Mouse (Mus musculus): ENCODE results near the gene Dpm3. TPM values are rescaled to one million over a fixed set of nuclear protein-coding genes. Genes with fewer than 3 reads are reported as not detected.

Gene Dpm3
- polyA plus RNA-seq, 1 experiment from 2014 or later = 106 TPM

DNA sequence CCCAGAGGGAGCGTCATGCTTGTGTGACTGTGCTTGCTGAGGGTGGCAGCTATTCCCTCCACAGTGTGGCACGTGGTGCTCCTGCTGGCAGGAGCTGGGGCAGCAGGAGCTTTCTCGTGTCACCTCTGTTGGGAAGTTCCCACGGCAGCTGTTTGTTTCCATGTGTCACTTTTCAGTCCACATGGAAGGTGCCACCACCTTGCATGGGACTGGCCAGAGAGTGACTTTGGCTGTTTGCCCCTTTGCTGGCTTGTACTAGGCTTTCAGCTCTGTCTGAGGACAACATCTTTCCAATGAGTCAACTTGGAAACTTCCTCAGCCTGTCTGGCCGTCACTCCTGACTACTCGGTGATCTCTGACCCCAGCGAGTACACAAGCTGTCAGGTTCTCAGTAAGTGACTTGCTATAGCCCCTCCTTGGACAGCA lies 29.4 kb downstream of the Dpm3 start:
- no peak for ATAC-seq
- H3K9ac ChIP-seq = no peak overlapping the region
- no peaks in the 10 kb centered on the region for H3K36me3 ChIP-seq (ENCODE audit: poor library complexity, severe bottlenecking)
- no peaks in the 10 kb centered on the region for H3K27me3 ChIP-seq
- no peak overlapping the region for H3K4me3 ChIP-seq
- H3K27ac ChIP-seq = no peak overlapping the region
- H3K4me2 ChIP-seq = no peak overlapping the region
- WGBS = 69% methylated on average over 7 of the region's 7 CpGs
- H3K4me1 ChIP-seq = no peaks in the 10 kb centered on the region
- H3K9me3 ChIP-seq (replicated peaks) = no peaks in the 10 kb centered on the region

DNA sequence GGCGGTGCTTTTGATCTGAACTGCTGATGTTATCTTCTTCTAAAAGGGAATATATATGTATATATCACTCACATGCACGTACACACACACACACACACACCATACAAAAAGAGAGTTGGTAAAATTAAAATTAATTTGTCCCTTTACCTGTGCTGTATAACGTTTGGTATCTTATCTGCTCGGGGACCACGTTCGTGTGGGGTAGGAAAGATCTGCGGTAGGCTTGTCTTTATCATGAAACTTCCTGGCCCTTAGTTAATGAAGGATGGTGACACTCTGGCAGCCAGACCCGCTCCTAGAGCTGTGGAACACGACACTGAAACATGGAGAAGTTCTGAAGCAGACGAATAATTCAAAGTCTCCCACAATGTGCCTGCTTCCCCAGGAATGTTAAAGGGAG lies 32.7 kb downstream of the Dpm3 start:
- no peaks in the 10 kb centered on the region for H3K4me1 ChIP-seq
- no peaks in the 10 kb centered on the region for H3K36me3 ChIP-seq (ENCODE audit: poor library complexity, severe bottlenecking)
- H3K9me3 ChIP-seq (replicated peaks) = no peaks in the 10 kb centered on the region
- H3K4me3 ChIP-seq = no peak overlapping the region
- H3K9ac ChIP-seq = no peak overlapping the region
- WGBS = 82% methylated on average over 10 of the region's 10 CpGs
- H3K4me2 ChIP-seq = no peak overlapping the region
- ATAC-seq = no peak
- no peak overlapping the region for H3K27ac ChIP-seq
- no peaks in the 10 kb centered on the region for H3K27me3 ChIP-seq

DNA sequence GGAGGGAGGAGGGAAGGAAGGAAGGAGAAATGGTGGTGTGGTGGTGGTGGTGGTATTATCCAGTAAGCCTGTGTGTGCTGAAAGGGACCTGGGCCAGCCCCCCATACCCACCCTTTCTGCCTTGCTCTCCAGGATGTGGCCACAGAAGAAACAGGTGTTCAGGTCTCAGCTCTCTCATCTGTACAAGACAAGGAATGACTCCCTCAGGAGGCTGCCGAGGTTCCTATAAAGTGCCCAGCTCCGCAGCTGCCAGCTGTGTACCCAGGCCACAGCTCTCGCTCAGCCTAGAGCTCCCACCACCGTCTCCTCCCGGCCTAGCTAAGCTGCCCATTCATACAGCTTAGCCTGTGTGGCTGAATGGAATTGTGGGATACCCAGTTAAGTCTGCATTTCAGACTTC lies 33.1 kb downstream of the Dpm3 start:
- no peak overlapping the region for H3K9ac ChIP-seq
- no peak overlapping the region for H3K27ac ChIP-seq
- no peaks in the 10 kb centered on the region for H3K4me1 ChIP-seq
- H3K4me2 ChIP-seq = no peak overlapping the region
- H3K4me3 ChIP-seq = no peak overlapping the region
- H3K36me3 ChIP-seq (ENCODE audit: poor library complexity, severe bottlenecking) = no peaks in the 10 kb centered on the region
- no peaks in the 10 kb centered on the region for H3K9me3 ChIP-seq (replicated peaks)
- WGBS = 60% methylated on average over 5 of the region's 5 CpGs
- ATAC-seq = no peak
- no peaks in the 10 kb centered on the region for H3K27me3 ChIP-seq

DNA sequence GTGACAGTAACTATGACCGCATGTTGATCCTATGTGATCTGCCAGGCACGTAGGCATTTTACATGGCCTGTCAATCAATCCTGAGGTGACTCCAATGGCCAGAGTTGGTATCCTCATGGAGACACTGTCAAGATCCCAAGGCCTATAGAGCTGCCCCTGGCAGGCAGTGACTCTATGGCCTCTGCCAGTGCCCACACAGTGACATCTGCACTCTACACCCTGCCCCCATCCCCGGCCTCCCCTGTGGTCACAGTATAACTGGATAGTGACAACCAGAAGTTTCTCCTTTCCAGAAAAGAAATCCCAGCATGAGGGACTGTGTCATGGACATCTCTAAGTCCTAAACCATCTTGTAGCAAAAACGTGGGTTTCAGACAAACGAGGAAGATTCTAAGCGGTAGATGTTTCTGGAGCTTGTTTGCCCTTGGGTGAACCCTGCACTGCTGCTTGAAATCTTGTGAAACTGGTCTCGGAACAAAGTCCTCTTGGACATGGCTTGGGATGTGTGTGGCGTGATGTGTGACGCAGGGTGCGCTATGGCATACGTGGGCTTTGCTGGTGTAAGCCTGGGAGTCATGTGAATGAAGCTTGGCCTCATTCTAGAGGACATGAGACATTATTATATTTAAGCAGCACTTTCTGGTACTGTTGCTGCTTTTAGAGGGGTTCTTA lies 34.2 kb downstream of the Dpm3 start:
- Histone ChIP-seq H3K27me3 (no peaks in the 10 kb centered on the region), H3K27ac (no peak overlapping the region), H3K9ac (no peak overlapping the region), H3K4me1 (no peaks in the 10 kb centered on the region), H3K4me3 (no peak overlapping the region), H3K36me3 (ENCODE audit: poor library complexity, severe bottlenecking) (no peaks in the 10 kb centered on the region), H3K4me2 (no peak overlapping the region), H3K9me3 (replicated peaks) (no peaks in the 10 kb centered on the region)
- ATAC-seq = no peak
- 94% methylated on average over 11 of the region's 11 CpGs for WGBS

DNA sequence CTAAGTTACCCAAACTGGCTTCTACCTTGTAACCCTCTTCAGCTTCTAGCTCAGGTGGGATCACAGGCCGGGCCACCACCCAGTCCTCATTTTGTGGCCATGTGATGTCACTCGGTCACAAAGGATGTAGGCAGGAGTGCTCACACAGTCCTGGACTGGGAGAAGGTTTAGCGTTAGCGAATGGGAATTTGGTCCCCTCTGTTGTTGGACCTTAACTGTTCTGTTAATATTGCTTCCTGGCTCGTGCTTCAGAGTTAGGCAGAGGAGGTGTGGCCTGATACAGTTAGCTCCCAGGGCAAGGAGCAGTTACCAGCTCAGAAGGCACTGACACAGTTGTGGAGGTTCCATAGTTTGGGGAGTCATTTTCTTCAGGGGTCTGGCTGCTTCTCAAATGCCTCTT lies 35.0 kb downstream of the Dpm3 start:
- ATAC-seq = no peak
- H3K9me3 ChIP-seq (replicated peaks) = no peaks in the 10 kb centered on the region
- H3K9ac ChIP-seq = no peak overlapping the region
- peaks cover 6% of the 10 kb centered on the region for H3K27me3 ChIP-seq
- no peak overlapping the region for H3K27ac ChIP-seq
- WGBS = 77% methylated on average over 5 of the region's 5 CpGs
- no peaks in the 10 kb centered on the region for H3K4me1 ChIP-seq
- H3K36me3 ChIP-seq (ENCODE audit: poor library complexity, severe bottlenecking) = no peaks in the 10 kb centered on the region
- H3K4me2 ChIP-seq = no peak overlapping the region
- no peak overlapping the region for H3K4me3 ChIP-seq

DNA sequence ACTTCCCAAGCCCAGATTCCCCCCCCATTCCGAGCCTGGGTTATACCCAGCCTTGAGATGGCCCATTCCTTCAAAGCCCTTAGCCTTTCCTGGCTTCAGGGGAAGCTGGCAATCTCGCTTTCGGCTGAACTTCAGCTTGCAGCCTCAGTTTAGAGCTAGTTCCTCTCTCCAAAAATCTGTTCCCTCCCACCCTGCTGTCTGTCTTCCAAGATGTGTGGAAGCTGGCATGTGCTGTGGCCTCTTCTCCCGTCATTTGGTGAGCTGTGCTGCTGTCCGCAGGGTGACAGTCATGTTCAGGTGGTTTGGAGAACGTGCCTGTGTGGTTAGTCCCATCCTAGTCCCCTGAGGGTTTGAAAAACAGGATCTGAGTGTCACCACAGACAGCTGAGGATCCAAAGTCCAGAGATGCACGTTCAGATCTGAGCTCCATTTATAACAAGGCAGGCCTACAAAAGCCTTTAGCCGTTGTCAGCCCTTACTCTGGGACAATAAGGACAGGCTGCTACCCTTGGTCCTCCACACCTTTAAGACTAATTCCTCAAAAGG lies 36.6 kb downstream of the Dpm3 start:
- H3K9ac ChIP-seq = no peak overlapping the region
- ATAC-seq = no peak
- H3K36me3 ChIP-seq (ENCODE audit: poor library complexity, severe bottlenecking) = no peaks in the 10 kb centered on the region
- no peaks in the 10 kb centered on the region for H3K9me3 ChIP-seq (replicated peaks)
- peaks cover 8% of the 10 kb centered on the region; the same call in 1 of the 2 replicates for H3K4me1 ChIP-seq
- H3K27me3 ChIP-seq = peaks cover 16% of the 10 kb centered on the region
- no peak overlapping the region for H3K27ac ChIP-seq
- no peak overlapping the region for H3K4me2 ChIP-seq
- 84% methylated on average over 8 of the region's 8 CpGs for WGBS
- H3K4me3 ChIP-seq = no peak overlapping the region

DNA sequence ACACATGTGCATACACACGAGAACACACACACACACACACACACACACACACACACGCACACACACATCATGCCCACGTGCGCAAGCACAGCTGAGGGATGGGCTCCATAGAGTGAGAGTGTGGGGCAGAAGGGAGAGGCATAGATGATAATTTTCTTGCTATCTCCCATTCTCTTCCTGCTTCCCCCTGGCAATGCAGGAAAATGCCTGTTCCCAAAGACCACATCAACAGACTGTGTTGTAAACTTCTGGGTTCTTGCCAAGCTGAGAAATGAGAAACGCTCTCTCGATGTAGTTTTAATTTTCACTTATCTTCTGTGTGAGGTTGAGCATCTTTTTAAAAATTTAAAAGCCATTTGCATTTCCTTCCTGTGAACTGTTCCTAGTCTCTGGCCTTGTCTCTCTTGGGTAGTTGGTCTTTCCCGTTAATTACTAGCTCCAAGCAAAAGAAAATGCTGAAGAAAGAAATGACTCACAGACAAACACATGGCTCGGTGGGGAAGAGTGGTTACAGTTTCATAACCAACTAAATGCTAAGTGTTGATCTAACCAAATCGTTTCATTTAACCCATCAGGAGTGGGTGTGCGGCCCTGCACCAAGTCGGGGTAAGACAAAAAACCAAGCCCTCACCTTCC lies 37.7 kb downstream of the Dpm3 start:
- no peak overlapping the region for H3K27ac ChIP-seq
- no peak overlapping the region for H3K4me2 ChIP-seq
- no peaks in the 10 kb centered on the region for H3K9me3 ChIP-seq (replicated peaks)
- no peaks in the 10 kb centered on the region for H3K36me3 ChIP-seq (ENCODE audit: poor library complexity, severe bottlenecking)
- peaks cover 16% of the 10 kb centered on the region for H3K27me3 ChIP-seq
- no peak overlapping the region for H3K9ac ChIP-seq
- H3K4me3 ChIP-seq = no peak overlapping the region
- 84% methylated on average over 11 of the region's 11 CpGs for WGBS
- H3K4me1 ChIP-seq = peaks cover 8% of the 10 kb centered on the region; the same call in 1 of the 2 replicates
- no peak for ATAC-seq

DNA sequence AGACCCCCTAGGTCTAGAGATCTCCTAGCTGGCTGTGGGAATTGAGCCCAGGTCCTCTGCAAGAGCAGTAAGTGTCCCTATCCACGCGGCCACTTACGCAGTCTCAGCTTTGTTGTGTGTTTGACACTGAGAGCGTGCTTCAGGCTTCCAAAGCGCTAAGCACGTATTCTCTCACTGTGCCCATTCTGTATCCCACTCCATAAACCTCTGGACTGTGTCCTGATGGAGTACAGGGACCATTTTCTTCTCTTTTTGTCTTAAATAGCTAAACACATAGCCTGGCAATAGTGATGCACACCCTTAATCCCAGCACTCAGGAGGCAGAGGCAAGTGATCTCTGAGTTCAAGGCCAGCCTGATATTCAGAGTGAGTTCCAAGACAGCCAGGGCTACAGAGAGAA lies 39.8 kb downstream of the Dpm3 start:
- WGBS = 76% methylated on average over 6 of the region's 6 CpGs
- no peaks in the 10 kb centered on the region for H3K36me3 ChIP-seq (ENCODE audit: poor library complexity, severe bottlenecking)

DNA sequence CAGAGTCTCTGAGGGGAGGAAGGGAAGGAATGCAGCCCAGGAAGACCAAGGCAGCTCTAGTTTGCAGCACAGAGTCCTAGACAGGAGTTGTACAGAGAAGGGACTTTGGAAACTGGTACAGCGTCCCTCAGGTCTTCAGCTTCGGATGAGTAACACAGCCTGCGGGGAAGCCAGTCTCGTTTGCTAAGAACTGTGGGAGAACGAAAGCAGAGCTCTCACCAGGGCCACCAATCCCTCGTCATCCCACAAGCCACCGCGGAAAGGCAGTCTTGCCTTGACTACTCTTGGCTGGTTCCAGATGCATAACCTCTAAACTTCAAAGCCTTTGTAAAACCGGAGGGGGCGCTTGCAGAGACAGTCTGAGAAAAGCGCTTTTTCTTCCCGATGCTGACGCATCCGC lies 40.3 kb downstream of the Dpm3 start:
- Histone ChIP-seq H3K4me1 (peaks cover 8% of the 10 kb centered on the region; the same call in 1 of the 2 replicates), H3K9ac (peak overlapping the region; percentile 50), H3K9me3 (replicated peaks) (no peaks in the 10 kb centered on the region), H3K36me3 (ENCODE audit: poor library complexity, severe bottlenecking) (no peaks in the 10 kb centered on the region), H3K4me2 (peak overlapping the region; percentile 51), H3K4me3 (peak overlapping the region; percentile 23), H3K27me3 (peaks cover 16% of the 10 kb centered on the region), H3K27ac (no peak overlapping the region)
- 5% methylated on average over 14 of the region's 14 CpGs for WGBS
- ATAC-seq = no peak

More for the DNA sequence above, 39.8 kb downstream of the Dpm3 start:
- Histone ChIP-seq H3K27me3 (peaks cover 16% of the 10 kb centered on the region), H3K4me3 (no peak overlapping the region), H3K4me1 (peaks cover 8% of the 10 kb centered on the region; the same call in 1 of the 2 replicates), H3K27ac (no peak overlapping the region), H3K9me3 (replicated peaks) (no peaks in the 10 kb centered on the region), H3K4me2 (no peak overlapping the region), H3K9ac (no peak overlapping the region)
- ATAC-seq = no peak

DNA sequence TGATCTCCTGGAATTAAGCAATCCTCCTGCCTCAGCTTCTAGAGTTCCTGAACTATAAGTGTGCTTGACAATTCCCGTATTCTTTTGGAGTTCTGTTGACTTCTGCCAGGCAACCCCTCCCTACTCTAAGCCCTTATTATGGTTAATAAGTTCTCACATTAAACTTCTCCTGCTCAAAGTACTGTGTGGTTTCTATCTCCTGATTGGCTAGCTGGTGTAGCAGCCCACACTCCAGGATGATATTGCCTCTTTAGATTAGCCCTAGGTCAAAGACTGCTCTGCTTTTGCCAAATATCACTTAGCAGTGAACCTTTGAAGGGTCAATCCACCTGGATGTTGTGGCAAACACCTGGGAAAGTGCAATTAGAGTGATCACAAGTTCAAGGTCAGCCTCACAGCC lies 40.9 kb downstream of the Dpm3 start:
- Histone ChIP-seq H3K9me3 (replicated peaks) (no peaks in the 10 kb centered on the region), H3K4me1 (peaks cover 8% of the 10 kb centered on the region; the same call in 1 of the 2 replicates), H3K9ac (no peak overlapping the region), H3K27ac (no peak overlapping the region), H3K4me3 (no peak overlapping the region), H3K27me3 (peaks cover 16% of the 10 kb centered on the region), H3K4me2 (peak overlapping the region; percentile 51), H3K36me3 (ENCODE audit: poor library complexity, severe bottlenecking) (no peaks in the 10 kb centered on the region)
- 66% methylated on average over 1 of the region's 1 CpGs for WGBS
- ATAC-seq = no peak

DNA sequence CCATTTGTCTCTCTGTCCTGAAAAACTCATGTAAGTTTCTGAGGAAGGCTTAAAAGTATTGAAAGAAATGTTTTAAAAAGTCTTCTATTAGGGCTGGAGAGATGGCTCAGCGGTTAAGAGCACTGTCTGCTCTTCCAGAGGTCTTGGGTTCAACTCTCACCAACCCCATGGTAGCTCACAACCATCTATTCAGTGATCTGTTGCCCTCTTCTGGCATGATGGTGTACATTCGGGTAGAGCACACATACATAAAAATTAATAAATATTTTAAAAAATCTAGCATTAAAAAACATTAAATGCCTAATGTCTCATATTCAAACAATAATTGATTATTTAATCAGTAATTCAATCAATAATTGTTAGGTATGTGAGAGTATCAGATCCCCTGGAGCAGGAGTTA lies 41.4 kb downstream of the Dpm3 start:
- ATAC-seq = no peak
- peaks cover 16% of the 10 kb centered on the region for H3K27me3 ChIP-seq
- H3K9ac ChIP-seq = no peak overlapping the region
- no peak overlapping the region for H3K4me2 ChIP-seq
- H3K4me3 ChIP-seq = no peak overlapping the region
- H3K36me3 ChIP-seq (ENCODE audit: poor library complexity, severe bottlenecking) = no peaks in the 10 kb centered on the region
- 59% methylated on average over 2 of the region's 2 CpGs for WGBS
- no peaks in the 10 kb centered on the region for H3K9me3 ChIP-seq (replicated peaks)
- H3K27ac ChIP-seq = no peak overlapping the region
- H3K4me1 ChIP-seq = peaks cover 8% of the 10 kb centered on the region; the same call in 1 of the 2 replicates

DNA sequence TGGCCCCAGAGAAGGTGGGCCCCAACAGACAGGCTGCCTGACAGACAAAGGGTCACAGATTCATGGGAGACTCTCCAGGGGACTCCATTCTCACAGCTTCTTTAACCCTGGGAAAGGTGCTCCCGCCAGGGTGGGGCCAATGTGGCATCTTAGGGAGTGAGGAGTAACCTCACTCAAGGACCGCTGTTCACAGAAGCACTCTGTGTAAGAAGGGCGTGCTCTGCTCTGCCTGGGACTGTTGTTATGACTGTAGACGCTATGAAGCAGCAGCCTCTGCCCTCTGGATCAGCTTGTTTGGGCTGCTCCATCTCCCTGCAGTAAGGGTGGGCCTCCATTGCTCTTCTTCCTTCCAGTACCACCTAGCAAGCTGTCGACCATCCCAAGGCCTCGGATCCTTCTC lies 45.3 kb downstream of the Dpm3 start:
- no peak overlapping the region for H3K4me2 ChIP-seq
- no peak for ATAC-seq
- no peak overlapping the region for H3K4me3 ChIP-seq
- no peak overlapping the region for H3K27ac ChIP-seq
- H3K27me3 ChIP-seq = peaks cover 7% of the 10 kb centered on the region
- no peaks in the 10 kb centered on the region for H3K36me3 ChIP-seq (ENCODE audit: poor library complexity, severe bottlenecking)
- no peaks in the 10 kb centered on the region for H3K9me3 ChIP-seq (replicated peaks)
- no peak overlapping the region for H3K9ac ChIP-seq
- 69% methylated on average over 6 of the region's 6 CpGs for WGBS
- peaks cover 7% of the 10 kb centered on the region; the same call in 1 of the 2 replicates for H3K4me1 ChIP-seq
